Mouse (Mus musculus) embryonic facial prominence, embryonic 15.5 days (tissue): ENCODE data around the gene Rab6b. TPM values are rescaled to one million over a fixed set of nuclear protein-coding genes. Genes with fewer than 3 reads are reported as not detected.

ENCODE experiments used
- ATAC-seq: fragments of 200-750 bp; cut with Nextera tagmentation; 2 replicates; pipeline ENCODE4 v1.8.0; 2017; ENCODE audit warnings: low read depth, moderate TSS enrichment; ENCODE audit not compliant: insufficient number of reproducible peaks, low FRiP score, low TSS enrichment
- H3K27ac ChIP-seq: fragments of 300-500 bp; sonication (generic); replicated peaks from 2 replicates; pipeline ENCODE4 v1.5.1; 2015; ENCODE audit warnings: mild to moderate bottlenecking, inconsistent platforms
- H3K27me3 ChIP-seq: fragments of 300-500 bp; sonication (generic); 2 replicates; pipeline ENCODE4 v1.6.1; 2015; ENCODE audit warnings: inconsistent platforms
- H3K36me3 ChIP-seq: fragments of 300-500 bp; sonication (generic); 2 replicates; pipeline ENCODE4 v1.6.1; 2015; ENCODE audit warnings: mild to moderate bottlenecking, inconsistent platforms
- H3K4me1 ChIP-seq: fragments of 300-500 bp; sonication (generic); 2 replicates; pipeline ENCODE4 v1.6.1; 2015; ENCODE audit warnings: inconsistent platforms
- H3K4me2 ChIP-seq: fragments of 300-500 bp; sonication (generic); replicated peaks from 2 replicates; pipeline ENCODE4 v1.6.1; 2015; ENCODE audit warnings: mild to moderate bottlenecking, inconsistent platforms
- H3K4me3 ChIP-seq: fragments of 300-500 bp; sonication (generic); replicated peaks from 2 replicates; pipeline ENCODE4 v1.5.1; 2015; ENCODE audit warnings: mild to moderate bottlenecking, inconsistent platforms
- H3K9ac ChIP-seq: fragments of 300-500 bp; sonication (generic); 2 replicates; pipeline ENCODE4 v1.6.1; 2015; ENCODE audit warnings: inconsistent platforms
- H3K9me3 ChIP-seq: fragments of 300-500 bp; sonication (generic); replicated peaks from 2 replicates; pipeline ENCODE4 v1.6.1; 2016; ENCODE audit warnings: inconsistent platforms
- WGBS: fragments of 180-500 bp; shearing (Covaris S2); methylation state at CpG from one replicate; pipeline ENCODE4 v1.1.7; 2015; 5-methylcytosine and 5-hydroxymethylcytosine counted together
- polyA plus RNA-seq: library from polyadenylated mRNA; unstranded; fragments of >200 nt; fragmentation: Nextera tagmentation; extraction: Ambion mirVana; gene quantifications from 2 replicates; pipeline ENCODE4 v1.2.1, GENCODE M21; 2015

Rab6b gene
- polyA plus RNA-seq: 9.5 and 10.2 TPM in 2 replicates

GRCm38 (mm10) chr9:103111621-103112470 lies at the start of gene Rab6b:
Gene Rab6b, plus strand, starts transcription at chr9:103111787.
- Histone ChIP-seq H3K4me1 (peaks cover 26% of the 10 kb centered on the region), H3K36me3 (no peaks in the 10 kb centered on the region), H3K4me3 (peak within 1 kb of the TSS; percentile 69), H3K9ac (peak within 1 kb of the TSS; percentile 44), H3K9me3 (no peaks in the 10 kb centered on the region), H3K4me2 (peak within 1 kb of the TSS; percentile 91), H3K27me3 (peaks cover 46% of the 10 kb centered on the region), H3K27ac (no peak within 1 kb of the TSS)
- peak; percentile 69 for ATAC-seq
- under 1% methylated on average over 63 of the region's 81 CpGs for WGBS

- 90% methylated on average over 6 of the region's 6 CpGs for WGBS
- no peak overlapping the region for H3K27ac ChIP-seq
- no peak overlapping the region for H3K4me2 ChIP-seq
- no peak overlapping the region for H3K4me3 ChIP-seq
- ATAC-seq: no peak
- H3K9me3 ChIP-seq: no peaks in the 10 kb centered on the region
- no peaks in the 10 kb centered on the region for H3K36me3 ChIP-seq
- H3K9ac ChIP-seq: no peak overlapping the region
- no peaks in the 10 kb centered on the region for H3K27me3 ChIP-seq
- H3K4me1 ChIP-seq: peaks cover 19% of the 10 kb centered on the region
Measured at GRCm38 (mm10) chr9:103063591-103063990, 48.0 kb upstream of the Rab6b start.

- no peak overlapping the region for H3K4me3 ChIP-seq
Measured at GRCm38 (mm10) chr9:103066845-103067244, 44.7 kb upstream of the Rab6b start.

GRCm38 (mm10) chr9:103067651-103068050 lies 43.9 kb upstream of the Rab6b start:
- no peaks in the 10 kb centered on the region for H3K27me3 ChIP-seq
- H3K9me3 ChIP-seq: no peaks in the 10 kb centered on the region
- H3K4me3 ChIP-seq: no peak overlapping the region
- peak overlapping the region; percentile 40; the same call in 1 of the 2 replicates for H3K27ac ChIP-seq
- H3K9ac ChIP-seq: no peak overlapping the region
- H3K4me2 ChIP-seq: no peak overlapping the region
- WGBS: 95% methylated on average over 11 of the region's 11 CpGs
- peaks cover 30% of the 10 kb centered on the region for H3K4me1 ChIP-seq
- H3K36me3 ChIP-seq: no peaks in the 10 kb centered on the region
- ATAC-seq: no peak

More at GRCm38 (mm10) chr9:103066845-103067244, 44.7 kb upstream of the Rab6b start:
- H3K27me3 ChIP-seq: no peaks in the 10 kb centered on the region
- ATAC-seq: peak; percentile 74; the same call in 1 of the 2 replicates
- H3K27ac ChIP-seq: peak overlapping the region; percentile 40
- 28% methylated on average over 8 of the region's 8 CpGs for WGBS
- H3K4me1 ChIP-seq: peaks cover 24% of the 10 kb centered on the region
- H3K9ac ChIP-seq: no peak overlapping the region
- H3K4me2 ChIP-seq: 0 out of 2 replicates have a peak overlapping the region, but pooled peaks have one; percentile 15
- H3K9me3 ChIP-seq: no peaks in the 10 kb centered on the region
- no peaks in the 10 kb centered on the region for H3K36me3 ChIP-seq

GRCm38 (mm10) chr9:103068769-103069168 lies 42.8 kb upstream of the Rab6b start:
- WGBS: 95% methylated on average over 8 of the region's 8 CpGs
- Histone ChIP-seq H3K36me3 (no peaks in the 10 kb centered on the region), H3K4me2 (no peak overlapping the region), H3K4me3 (no peak overlapping the region), H3K4me1 (peaks cover 31% of the 10 kb centered on the region), H3K27ac (no peak overlapping the region), H3K9ac (no peak overlapping the region), H3K27me3 (no peaks in the 10 kb centered on the region), H3K9me3 (no peaks in the 10 kb centered on the region)
- ATAC-seq: no peak

DNA sequence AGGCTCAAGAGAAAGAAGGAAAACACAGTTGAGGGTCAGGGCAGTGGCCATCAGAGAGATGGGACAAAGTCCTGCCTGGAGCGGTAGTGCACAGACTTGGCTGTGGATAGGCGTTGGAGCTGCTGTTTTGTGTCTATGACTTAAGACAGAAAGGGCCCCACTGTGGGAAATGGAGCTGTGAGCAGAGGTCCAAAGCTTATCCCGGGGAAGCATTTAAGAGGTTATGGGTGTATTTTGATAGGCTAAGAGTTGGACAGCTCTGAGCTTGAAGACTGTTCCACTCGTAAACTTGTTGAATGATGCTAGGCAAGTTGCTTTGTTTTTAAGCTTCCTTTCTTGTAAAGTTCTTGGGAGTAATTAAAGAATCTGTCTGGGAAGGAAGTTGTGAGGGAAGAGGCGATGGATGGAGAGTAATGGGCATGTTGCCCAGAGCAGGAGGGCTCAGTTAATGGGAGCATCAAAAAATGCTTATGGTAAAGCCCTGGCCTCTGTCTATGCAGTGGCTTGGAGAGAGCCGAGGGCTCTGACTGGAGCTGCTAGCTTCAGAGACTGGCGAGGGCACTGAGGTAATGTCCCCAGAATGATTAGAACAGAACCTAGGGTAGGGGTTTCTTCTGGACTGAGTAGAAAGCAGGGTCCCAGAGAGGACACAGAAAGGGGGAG lies 39.9 kb upstream of the Rab6b start:
- Histone ChIP-seq H3K9ac (no peak overlapping the region), H3K27me3 (no peaks in the 10 kb centered on the region), H3K4me1 (peaks cover 27% of the 10 kb centered on the region), H3K4me2 (no peak overlapping the region), H3K36me3 (no peaks in the 10 kb centered on the region), H3K9me3 (no peaks in the 10 kb centered on the region), H3K4me3 (no peak overlapping the region), H3K27ac (no peak overlapping the region; the same call in 1 of the 2 replicates)
- ATAC-seq: no peak
- WGBS: 64% methylated on average over 7 of the region's 7 CpGs

DNA sequence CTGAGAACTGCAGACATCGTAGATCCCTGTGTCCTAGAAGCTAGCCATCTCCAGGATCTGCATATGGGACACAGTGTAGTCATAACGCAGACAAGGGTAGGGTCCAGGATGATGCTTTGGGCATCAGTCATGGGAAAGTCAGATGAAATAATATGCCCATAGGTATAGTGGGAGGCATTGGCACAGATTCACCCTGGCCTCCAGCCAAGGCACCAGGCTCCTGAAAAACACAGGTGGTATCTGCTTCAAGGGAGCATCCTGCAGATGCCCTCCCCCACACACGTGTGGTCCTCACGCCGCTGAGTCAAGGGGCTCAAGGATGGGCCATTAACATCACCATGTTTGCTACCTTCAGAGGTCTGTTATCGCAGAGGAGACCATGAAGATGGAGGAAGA lies 39.4 kb upstream of the Rab6b start:
- 80% methylated on average over 6 of the region's 6 CpGs for WGBS
- Histone ChIP-seq H3K36me3 (no peaks in the 10 kb centered on the region), H3K4me1 (peaks cover 27% of the 10 kb centered on the region), H3K9ac (no peak overlapping the region), H3K9me3 (no peaks in the 10 kb centered on the region), H3K4me2 (no peak overlapping the region), H3K27me3 (no peaks in the 10 kb centered on the region), H3K27ac (no peak overlapping the region), H3K4me3 (no peak overlapping the region)
- no peak for ATAC-seq

GRCm38 (mm10) chr9:103072926-103073515 lies 38.6 kb upstream of the Rab6b start:
- no peak for ATAC-seq

GRCm38 (mm10) chr9:103076836-103077531 lies 34.6 kb upstream of the Rab6b start:
- Histone ChIP-seq H3K9me3 (no peaks in the 10 kb centered on the region), H3K4me2 (no peak overlapping the region), H3K4me1 (peaks cover 11% of the 10 kb centered on the region; the same call in 1 of the 2 replicates), H3K27ac (no peak overlapping the region), H3K27me3 (no peaks in the 10 kb centered on the region), H3K4me3 (no peak overlapping the region), H3K36me3 (no peaks in the 10 kb centered on the region), H3K9ac (no peak overlapping the region)
- no peak; the same call in 1 of the 2 replicates for ATAC-seq
- WGBS: 69% methylated on average over 21 of the region's 21 CpGs

More at GRCm38 (mm10) chr9:103072926-103073515, 38.6 kb upstream of the Rab6b start:
- Histone ChIP-seq H3K4me2 (no peak overlapping the region), H3K9me3 (no peaks in the 10 kb centered on the region), H3K4me3 (no peak overlapping the region), H3K27me3 (no peaks in the 10 kb centered on the region), H3K9ac (no peak overlapping the region), H3K36me3 (no peaks in the 10 kb centered on the region), H3K27ac (no peak overlapping the region), H3K4me1 (peaks cover 19% of the 10 kb centered on the region)
- WGBS: 73% methylated on average over 11 of the region's 11 CpGs

DNA sequence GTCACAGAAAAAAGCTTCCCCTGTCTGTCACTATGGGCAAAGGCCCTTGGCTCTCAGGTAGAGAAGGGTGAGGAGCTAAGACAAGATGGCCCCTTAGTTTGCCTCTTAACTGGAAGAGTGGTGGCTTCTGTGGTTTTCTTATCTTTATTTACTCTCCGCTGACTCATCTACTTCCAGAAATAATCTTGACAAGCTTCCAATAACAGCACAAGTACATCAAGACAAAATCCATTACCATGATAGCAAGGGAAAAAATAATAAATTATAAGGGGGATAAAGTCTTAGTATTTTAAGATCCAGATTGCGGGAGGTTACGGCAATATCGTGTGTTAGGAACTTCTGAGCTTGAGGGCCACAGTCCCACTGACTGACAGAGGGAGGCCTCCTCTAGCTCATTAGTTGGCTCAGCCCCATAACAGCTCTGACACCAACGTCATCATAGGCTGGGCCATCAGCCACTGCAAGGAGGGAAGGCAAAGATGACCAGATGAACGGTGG lies 33.3 kb upstream of the Rab6b start:
- no peak overlapping the region for H3K9ac ChIP-seq
- no peak overlapping the region for H3K4me2 ChIP-seq
- H3K4me3 ChIP-seq: no peak overlapping the region
- H3K9me3 ChIP-seq: no peaks in the 10 kb centered on the region
- no peak for ATAC-seq
- 84% methylated on average over 6 of the region's 6 CpGs for WGBS
- H3K27me3 ChIP-seq: no peaks in the 10 kb centered on the region
- H3K27ac ChIP-seq: no peak overlapping the region
- peaks cover 12% of the 10 kb centered on the region; the same call in 1 of the 2 replicates for H3K4me1 ChIP-seq
- no peaks in the 10 kb centered on the region for H3K36me3 ChIP-seq
